Mouse (Mus musculus) left cerebral cortex, adult 8-10 months (tissue): ENCODE data around the gene Rhbdd3. TPM values are rescaled to one million over a fixed set of nuclear protein-coding genes. Genes with fewer than 3 reads are reported as not detected.

Experiments used
- total RNA-seq, 4 experiments: library from RNA; stranded (reverse); gene quantifications; 2 replicates each; pipeline ENCODE4 v1.2.4; 2022

Rhbdd3 gene
- total RNA-seq, 4 experiments from 2014 or later = 20.1 to 26.8 (median 22.0) TPM

Other genes starting within 250 kb of the Rhbdd3 start
- gene Nf2, start 249.4 kb upstream of the Rhbdd3 start, total RNA-seq = 10 to 100 TPM; 70.7 to 72.2 (median 71.5) TPM
- gene Nipsnap1, start 225.0 kb upstream of the Rhbdd3 start, total RNA-seq = 100 to 1,000 TPM in 2 of 4 experiments, 10 to 100 TPM in 2; 85.0 to 108 (median 97.1) TPM
- gene Thoc5, start 203.6 kb upstream of the Rhbdd3 start, total RNA-seq = 10 to 100 TPM; 37.1 to 41.4 (median 39.1) TPM
- 10 to 100 TPM; 44.7 to 52.3 (median 48.7) TPM for gene Nefh, start 150.9 kb upstream of the Rhbdd3 start, total RNA-seq
- 100 to 1,000 TPM; 152 to 184 (median 173) TPM for gene Ap1b1, start 112.1 kb upstream of the Rhbdd3 start, total RNA-seq
- 10 to 100 TPM; 49.0 to 60.5 (median 53.2) TPM for gene Rasl10a, start 40.8 kb upstream of the Rhbdd3 start, total RNA-seq
- gene Gas2l1, start 33.6 kb upstream of the Rhbdd3 start, total RNA-seq = 10 to 100 TPM; 71.8 to 78.4 (median 75.3) TPM
- gene Ewsr1, start 340 bp downstream of the Rhbdd3 start, total RNA-seq = 100 to 1,000 TPM; 291 to 340 (median 310) TPM
- 1 to 10 TPM; 4.0 to 7.2 (median 5.3) TPM for gene Emid1, start 53.3 kb downstream of the Rhbdd3 start, total RNA-seq
- gene Kremen1, start 162.6 kb downstream of the Rhbdd3 start, total RNA-seq = 10 to 100 TPM; 15.0 to 16.7 (median 15.7) TPM